Comparison of ENCODE assay signal across 8 mouse cellular contexts in genomic region chr14:19750411-19751024, GRCm38 (mm10). TPM values are rescaled to one million over a fixed set of nuclear protein-coding genes. Genes with fewer than 3 reads are reported as not detected.
A peak's percentile ranks its signal among the peaks of the same experiment; 100 is the strongest.
DNase-seq lines count a peak whose midpoint lies in the region; ATAC-seq and TF ChIP-seq lines count a peak whose summit lies in the region.

No protein-coding gene starts in this region.

- dilution Hi-C loops in CH12.LX (cut with MboI; ENCODE audit: extremely low pct_ligation_motif_present, extremely low pct_unique_long_range_greater_than_20kb, low sequenced_read_pairs), result no loop called here

- no peak overlapping the region for H3K27ac ChIP-seq in CH12.LX (ENCODE audit: insufficient read depth, low read depth)
- peak overlapping the region; percentile 89 for H3K27ac ChIP-seq in kidney, embryonic 16.5 days (ENCODE audit: low read length)
- H3K27ac ChIP-seq in midbrain, embryonic 14.5 days (replicated peaks; ENCODE audit: low read depth, low read length), result no peak overlapping the region

- H3K9me3 ChIP-seq in CH12.LX (replicated peaks; ENCODE audit: low read length), result no peaks in the 10 kb centered on the region
- no peaks in the 10 kb centered on the region for H3K9me3 ChIP-seq in kidney, embryonic 16.5 days (ENCODE audit: low read length)
- H3K9me3 ChIP-seq in midbrain, embryonic 14.5 days (ENCODE audit: control insufficient read depth, low read length), result no peaks in the 10 kb centered on the region

- peaks cover 11 to 16% of the 10 kb centered on the region in 2 experiments for H3K4me1 ChIP-seq in CH12.LX (ENCODE audit: control insufficient read depth in 1 of 2, insufficient read depth in 2 of 2)
- peaks cover 42% of the 10 kb centered on the region for H3K4me1 ChIP-seq in kidney, embryonic 16.5 days (ENCODE audit: insufficient read depth, low read length)
- peaks cover 20% of the 10 kb centered on the region for H3K4me1 ChIP-seq in midbrain, embryonic 14.5 days (ENCODE audit: control insufficient read depth, insufficient read depth, low read length)

- intact Hi-C loops in gastrocnemius, postnatal 14 days (cut with DNase I; ENCODE audit: low total_unique reads), result no loop called here

- in situ Hi-C loops in CH12.LX (cut with MboI; ENCODE audit: low pct_ligation_motif_present, low pct_unique_long_range_greater_than_20kb, low sequenced_read_pairs), result no loop called here

- TF ChIP-seq CTCF in CH12.LX (conservative IDR thresholded peaks at IDR 0.05 in 1 of 2, IDR thresholded peaks at IDR 0.05 in 1 of 2; ENCODE audit: low read depth in 2 of 2, low read length in 2 of 2), result no peak

- H3K79me2 ChIP-seq in CH12.LX (replicated peaks; ENCODE audit: control insufficient read depth, extremely low read depth, insufficient read depth, poor library complexity, severe bottlenecking), result no peaks in the 10 kb centered on the region

- no peak for TF ChIP-seq POLR2A in CH12.LX (IDR thresholded peaks at IDR 0.05; ENCODE audit: low read depth, low read length)

- H3K36me3 ChIP-seq in CH12.LX (replicated peaks in 1 of 2; ENCODE audit: control insufficient read depth in 1 of 2, insufficient read depth in 1 of 2, low read length in 1 of 2), result no peaks in the 10 kb centered on the region
- H3K36me3 ChIP-seq in kidney, embryonic 16.5 days (ENCODE audit: insufficient read depth, low read length), result peaks cover 2% of the 10 kb centered on the region; the same call in 1 of the 2 replicates
- no peaks in the 10 kb centered on the region for H3K36me3 ChIP-seq in midbrain, embryonic 14.5 days (ENCODE audit: control insufficient read depth, insufficient read depth, low read length)

- no peak for TF ChIP-seq EP300 in CH12.LX (IDR thresholded peaks at IDR 0.05; ENCODE audit: low read length)

- WGBS in kidney, embryonic 16.5 days, result 3% methylated on average over 26 of the region's 26 CpGs
- WGBS in midbrain, embryonic 14.5 days, result 2% methylated on average over 26 of the region's 26 CpGs

- peak; percentile 62 for ATAC-seq in kidney, embryonic 16.5 days (ENCODE audit: low FRiP score, low TSS enrichment)
- ATAC-seq in midbrain, embryonic 14.5 days (ENCODE audit: low FRiP score, low TSS enrichment), result no peak

- peak overlapping the region; percentile 71 for H3K4me2 ChIP-seq in CH12.LX (ENCODE audit: insufficient read depth, low read depth, poor library complexity, severe bottlenecking)
- H3K4me2 ChIP-seq in kidney, embryonic 16.5 days (replicated peaks; ENCODE audit: low read depth, low read length), result peak overlapping the region; percentile 89
- peak overlapping the region; percentile 96 for H3K4me2 ChIP-seq in midbrain, embryonic 14.5 days (ENCODE audit: low read length)

- DNase-seq in CH12.LX (ENCODE audit: extremely low read depth) (no peak), ZHBTc4 (ENCODE audit: low read depth, low spot score) (peak; percentile 96)
- peak; percentile 60 for DNase-seq in gastrocnemius, postnatal 14 days
- DNase-seq in midbrain, embryonic 14.5 days, result no peak
- DNase-seq in spleen, postnatal 14 days (ENCODE audit: low spot score in 2 of 2), result no peak
- DNase-seq in adrenal gland, adult (ENCODE audit: inconsistent age in 2 of 2, low spot score in 1 of 2), result no peak
- DNase-seq in right cerebral cortex, adult 18-20 months, result no peak

- H3K27me3 ChIP-seq in CH12.LX (replicated peaks), result peaks cover 2% of the 10 kb centered on the region
- H3K27me3 ChIP-seq in kidney, embryonic 16.5 days (ENCODE audit: insufficient read depth, low read length), result no peaks in the 10 kb centered on the region
- H3K27me3 ChIP-seq in midbrain, embryonic 14.5 days (ENCODE audit: control insufficient read depth, insufficient read depth, low read length), result peaks cover 36% of the 10 kb centered on the region

- no peak for TF ChIP-seq RAD21 in CH12.LX (IDR thresholded peaks at IDR 0.05; ENCODE audit: low read depth, low read length)

- H3K9ac ChIP-seq in CH12.LX (ENCODE audit: insufficient read depth, low read depth), result no peak overlapping the region
- H3K9ac ChIP-seq in kidney, embryonic 16.5 days (replicated peaks; ENCODE audit: low read length), result peak overlapping the region; percentile 69
- no peak overlapping the region for H3K9ac ChIP-seq in midbrain, embryonic 14.5 days (replicated peaks; ENCODE audit: low read length)

- H3K4me3 ChIP-seq in CH12.LX (replicated peaks in 1 of 3; ENCODE audit: low read depth in 2 of 3, low read length in 2 of 3, poor library complexity in 1 of 3), result peak overlapping the region in 1 of 3 experiments; percentile 46
- peak overlapping the region; percentile 71 for H3K4me3 ChIP-seq in kidney, embryonic 16.5 days (ENCODE audit: low read length)
- peak overlapping the region; percentile 50 for H3K4me3 ChIP-seq in midbrain, embryonic 14.5 days (replicated peaks; ENCODE audit: low read depth, low read length)

TF ChIP-seq in CH12.LX, 34 proteins besides CTCF, POLR2A, EP300 and RAD21:
- TF ChIP-seq RCOR1 (conservative IDR thresholded peaks at IDR 0.05; ENCODE audit: low read depth, low read length) (no peak), UBTF (IDR thresholded peaks at IDR 0.05; ENCODE audit: low read depth, low read length) (no peak), CHD2 (IDR thresholded peaks at IDR 0.05; ENCODE audit: low read length) (no peak), MAX (IDR thresholded peaks at IDR 0.05; ENCODE audit: low read length) (no peak), ZC3H11A (IDR thresholded peaks at IDR 0.05; ENCODE audit: low read depth, low read length) (no peak), PAX5 (IDR thresholded peaks at IDR 0.05; ENCODE audit: low read length) (no peak), ETS1 (conservative IDR thresholded peaks at IDR 0.05; ENCODE audit: low read depth, low read length) (no peak), TBP (conservative IDR thresholded peaks at IDR 0.05; ENCODE audit: low read depth, low read length) (no peak), MYC (IDR thresholded peaks at IDR 0.05; ENCODE audit: low read depth, low read length) (no peak), CHD1 (IDR thresholded peaks at IDR 0.05; ENCODE audit: low read depth, low read length) (no peak), USF1 (IDR thresholded peaks at IDR 0.05; ENCODE audit: low read depth, low read length) (no peak), MAZ (IDR thresholded peaks at IDR 0.05; ENCODE audit: low read depth, low read length) (no peak), BHLHE40 (IDR thresholded peaks at IDR 0.05; ENCODE audit: low read depth, low read length) (no peak), POLR2AphosphoS2 (IDR thresholded peaks at IDR 0.05; ENCODE audit: low read depth, low read length) (no peak), KAT2A (IDR thresholded peaks at IDR 0.05; ENCODE audit: insufficient replicate concordance, low read length) (no peak), HCFC1 (IDR thresholded peaks at IDR 0.05; ENCODE audit: low read depth, low read length) (no peak), SMC3 (IDR thresholded peaks at IDR 0.05; ENCODE audit: low read depth, low read length) (no peak), GABPA (IDR thresholded peaks at IDR 0.05; ENCODE audit: insufficient replicate concordance, low read depth, low read length) (no peak), ZKSCAN1 (IDR thresholded peaks at IDR 0.05; ENCODE audit: borderline replicate concordance, low read depth, low read length) (no peak)

RNA-seq across cellular contexts. Expression of gene Nid2, which starts 0.5 kb away (rescaled TPM):
- total RNA-seq in CH12.LX (2012; rRNA removed) (2.1 and 2.2 TPM in 2 replicates), CH12.LX (2014; rRNA removed) (0.58 and 0.80 TPM in 2 replicates)
- 1.3 and 1.5 TPM in 2 replicates for polyA plus RNA-seq in CH12.LX (2012; ENCODE audit: insufficient read length, low read depth)
- 10 to 100 TPM; 46.5 to 62.5 TPM for total RNA-seq in gastrocnemius, postnatal 14 days (2021)
- 147 and 148 TPM in 2 replicates for polyA plus RNA-seq in kidney, embryonic 16.5 days (2015; fragmentation: Nextera tagmentation; extraction: Ambion mirVana)
- polyA plus RNA-seq in midbrain, embryonic 14.5 days (2014; fragmentation: Nextera tagmentation; extraction: Ambion mirVana), result 8.5 and 48.3 TPM in 2 replicates

Comparison
In these comparisons a context has a peak if more than half of its experiments do, and no peak if none do; other contexts are left out.
1. DNase-seq: peak in ZHBTc4 (single experiment) and gastrocnemius, postnatal 14 days (single experiment); none in CH12.LX (single experiment), midbrain, embryonic 14.5 days (single experiment), spleen, postnatal 14 days (0 of 2), adrenal gland, adult (0 of 2) and right cerebral cortex, adult 18-20 months (single experiment).
2. Peak in every context shown above with its lines, with median percentiles within 50 percentile points of each other: H3K4me2 ChIP-seq.